ENCODE assay signal across 8 mouse cellular contexts in the genomic region with DNA sequence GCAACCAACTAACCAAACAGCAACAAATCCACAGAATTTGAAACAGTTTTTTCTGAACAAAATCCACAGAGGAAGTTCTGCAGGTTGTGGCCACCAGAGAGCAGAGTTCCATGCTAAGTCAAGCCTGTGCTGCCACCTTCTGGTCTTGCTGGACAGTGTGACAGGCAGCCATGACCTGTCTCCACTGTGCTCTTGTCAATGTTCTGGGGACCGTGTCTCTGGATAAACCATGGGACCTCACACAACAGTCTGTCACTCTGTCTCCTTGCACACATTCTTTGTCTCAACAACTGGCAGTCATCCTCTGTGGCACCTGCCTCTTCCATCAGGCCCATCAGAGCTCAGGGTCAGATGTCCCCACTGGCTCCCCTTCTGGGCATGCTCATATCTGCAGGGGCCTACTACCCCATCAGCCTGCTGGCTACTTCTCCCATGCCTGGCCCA. TPM values are rescaled to one million over a fixed set of nuclear protein-coding genes. Genes with fewer than 3 reads are reported as not detected.
DNase-seq lines count a peak whose midpoint lies in the region; ATAC-seq lines count a peak whose summit lies in the region.

No protein-coding gene starts in this region.

- H3K4me2 ChIP-seq in neural tube, embryonic 15.5 days = no peak overlapping the region
- no peak overlapping the region for H3K4me2 ChIP-seq in limb, embryonic 13.5 days (replicated peaks)
- no peak overlapping the region for H3K4me2 ChIP-seq in stomach, embryonic 15.5 days

- H3K27ac ChIP-seq in neural tube, embryonic 15.5 days (replicated peaks) = no peak overlapping the region
- no peak overlapping the region for H3K27ac ChIP-seq in limb, embryonic 13.5 days
- H3K27ac ChIP-seq in stomach, embryonic 15.5 days = no peak overlapping the region

- no peak overlapping the region for H3K4me3 ChIP-seq in neural tube, embryonic 15.5 days (replicated peaks)
- H3K4me3 ChIP-seq in limb, embryonic 13.5 days = no peak overlapping the region
- H3K4me3 ChIP-seq in stomach, embryonic 15.5 days (replicated peaks) = no peak overlapping the region

- peak; percentile 70 for DNase-seq in neural tube, embryonic 10.5 days (ENCODE audit: extremely low spot score, low spot score)
- DNase-seq in embryo, embryonic 10 days (ENCODE audit: low spot score) = peak; percentile 90
- DNase-seq in heart, adult 18-20 months = peak; percentile 75 to 86
- peak; percentile 83 for DNase-seq in kidney, adult 9 months
- DNase-seq in naive thymus-derived CD4-positive, alpha-beta T cell, adult 2 months (ENCODE audit: low read depth) = peak; percentile 90

- WGBS in neural tube, embryonic 15.5 days = 14% methylated on average over 1 of the region's 1 CpGs
- WGBS in limb, embryonic 13.5 days = 30% methylated on average over 1 of the region's 1 CpGs
- 10% methylated on average over 1 of the region's 1 CpGs for WGBS in stomach, embryonic 15.5 days

- H3K36me3 ChIP-seq in neural tube, embryonic 15.5 days = no peaks in the 10 kb centered on the region
- H3K36me3 ChIP-seq in limb, embryonic 13.5 days = peaks cover 36% of the 10 kb centered on the region
- no peaks in the 10 kb centered on the region for H3K36me3 ChIP-seq in stomach, embryonic 15.5 days

- no peaks in the 10 kb centered on the region for H3K4me1 ChIP-seq in neural tube, embryonic 15.5 days
- no peaks in the 10 kb centered on the region for H3K4me1 ChIP-seq in limb, embryonic 13.5 days
- no peaks in the 10 kb centered on the region for H3K4me1 ChIP-seq in stomach, embryonic 15.5 days

- H3K9me3 ChIP-seq in neural tube, embryonic 15.5 days (replicated peaks) = no peaks in the 10 kb centered on the region
- H3K9me3 ChIP-seq in limb, embryonic 13.5 days = no peaks in the 10 kb centered on the region
- H3K9me3 ChIP-seq in stomach, embryonic 15.5 days = no peaks in the 10 kb centered on the region

- H3K9ac ChIP-seq in neural tube, embryonic 15.5 days (replicated peaks) = no peak overlapping the region
- H3K9ac ChIP-seq in limb, embryonic 13.5 days = no peak overlapping the region
- no peak overlapping the region for H3K9ac ChIP-seq in stomach, embryonic 15.5 days

- H3K27me3 ChIP-seq in neural tube, embryonic 15.5 days (replicated peaks) = no peaks in the 10 kb centered on the region
- H3K27me3 ChIP-seq in limb, embryonic 13.5 days = no peaks in the 10 kb centered on the region
- H3K27me3 ChIP-seq in stomach, embryonic 15.5 days (replicated peaks) = no peaks in the 10 kb centered on the region

- no peak for ATAC-seq in neural tube, embryonic 15.5 days (ENCODE audit: low FRiP score)
- ATAC-seq in limb, embryonic 13.5 days (ENCODE audit: low FRiP score, low read depth) = 0 out of 2 replicates have a peak, but pooled peaks have one; percentile 57
- ATAC-seq in stomach, embryonic 15.5 days (ENCODE audit: insufficient read depth, low FRiP score, low read depth) = 0 out of 2 replicates have a peak, but pooled peaks have one; percentile 52

RNA-seq across cellular contexts. Expression of gene Ccdc57, which starts 27.2 kb away (rescaled TPM):
- polyA plus RNA-seq in neural tube, embryonic 15.5 days (2015; fragmentation: Nextera tagmentation; extraction: Ambion mirVana) = 5.9 and 6.2 TPM in 2 replicates
- under 1 TPM; 0.65 to 0.77 TPM for total RNA-seq in heart, adult 18-20 months (2021)
- polyA plus RNA-seq in limb, embryonic 13.5 days (2015; fragmentation: Nextera tagmentation; extraction: Ambion mirVana) = 6.4 TPM in 2 replicates
- 4.5 and 5.6 TPM in 2 replicates for polyA plus RNA-seq in stomach, embryonic 15.5 days (2015; fragmentation: Nextera tagmentation; extraction: Ambion mirVana)

RNA-seq across cellular contexts. Expression of gene Slc16a3, which starts 42.8 kb away (rescaled TPM):
- polyA plus RNA-seq in neural tube, embryonic 15.5 days (2015; fragmentation: Nextera tagmentation; extraction: Ambion mirVana) = 11.3 and 15.3 TPM in 2 replicates
- under 1 TPM; 0.77 to 0.87 TPM for total RNA-seq in heart, adult 18-20 months (2021)
- polyA plus RNA-seq in limb, embryonic 13.5 days (2015; fragmentation: Nextera tagmentation; extraction: Ambion mirVana) = 84.1 and 94.1 TPM in 2 replicates
- polyA plus RNA-seq in stomach, embryonic 15.5 days (2015; fragmentation: Nextera tagmentation; extraction: Ambion mirVana) = 57.7 and 60.4 TPM in 2 replicates
